Mouse (Mus musculus) thymus, postnatal 0 days (tissue): Measurements from ENCODE around the gene Aldh8a1. TPM values are rescaled to one million over a fixed set of nuclear protein-coding genes. Genes with fewer than 3 reads are reported as not detected.

Experiments used
- DNase-seq: peaks from one replicate; pipeline ENCODE4 v3.0.0-alpha.2; 2015; ENCODE audit warnings: low spot score
- polyA plus RNA-seq: library from polyadenylated mRNA; unstranded; fragments of >200 nt; fragmentation: Nextera tagmentation; extraction: Ambion mirVana; gene quantifications from 2 replicates; pipeline ENCODE4 v1.2.1, GENCODE M21; 2015

Gene Aldh8a1
- polyA plus RNA-seq: 0.05 and 0.06 TPM in 2 replicates

GRCm38 (mm10) chr10:21376682-21377473 is at the start of gene Aldh8a1:
Gene Aldh8a1, plus strand, starts transcription at chr10:21377291.
- no peak for DNase-seq

- DNase-seq: no peak
Observed at GRCm38 (mm10) chr10:21327605-21328135, 49.4 kb upstream of the Aldh8a1 start.

- DNase-seq: no peak
Observed at GRCm38 (mm10) chr10:21334349-21335105, 42.6 kb upstream of the Aldh8a1 start.

- DNase-seq: no peak
Observed at GRCm38 (mm10) chr10:21335534-21335933, 41.6 kb upstream of the Aldh8a1 start.

- peak; percentile 65 for DNase-seq
Observed at GRCm38 (mm10) chr10:21337191-21337590, 39.9 kb upstream of the Aldh8a1 start.

GRCm38 (mm10) chr10:21341706-21342105 is 35.4 kb upstream of the Aldh8a1 start:
- DNase-seq: no peak

- DNase-seq: no peak
Observed at GRCm38 (mm10) chr10:21342331-21343005, 34.6 kb upstream of the Aldh8a1 start.

GRCm38 (mm10) chr10:21347332-21347731 is 29.8 kb upstream of the Aldh8a1 start:
- no peak for DNase-seq

GRCm38 (mm10) chr10:21349449-21349848 is 27.6 kb upstream of the Aldh8a1 start:
- DNase-seq: no peak

- DNase-seq: no peak
Observed at GRCm38 (mm10) chr10:21349946-21350345, 27.1 kb upstream of the Aldh8a1 start.

GRCm38 (mm10) chr10:21350531-21351515 is 26.3 kb upstream of the Aldh8a1 start:
- no peak for DNase-seq

GRCm38 (mm10) chr10:21351766-21352165 is 25.3 kb upstream of the Aldh8a1 start:
- no peak for DNase-seq

- DNase-seq: no peak
Observed at GRCm38 (mm10) chr10:21353890-21354289, 23.2 kb upstream of the Aldh8a1 start.

GRCm38 (mm10) chr10:21354506-21354905 is 22.6 kb upstream of the Aldh8a1 start:
- DNase-seq: no peak

GRCm38 (mm10) chr10:21357986-21358385 is 19.1 kb upstream of the Aldh8a1 start:
- DNase-seq: no peak

- DNase-seq: no peak
Observed at GRCm38 (mm10) chr10:21359086-21359485, 18.0 kb upstream of the Aldh8a1 start.

GRCm38 (mm10) chr10:21361871-21362270 is 15.2 kb upstream of the Aldh8a1 start:
- no peak for DNase-seq

GRCm38 (mm10) chr10:21363297-21363696 is 13.8 kb upstream of the Aldh8a1 start:
- peak; percentile 13 for DNase-seq

GRCm38 (mm10) chr10:21364946-21365345 is 12.1 kb upstream of the Aldh8a1 start:
- DNase-seq: no peak

GRCm38 (mm10) chr10:21365897-21366296 is 11.2 kb upstream of the Aldh8a1 start:
- no peak for DNase-seq
